Mouse (Mus musculus): ENCODE measurements at regions not wholly inside any gene's neighbourhood (a gene's known extent, or its start where the extent isn't known, plus 50 kb on each side); places are given as distances from the start of the nearest gene placed in this dataset.

DNA sequence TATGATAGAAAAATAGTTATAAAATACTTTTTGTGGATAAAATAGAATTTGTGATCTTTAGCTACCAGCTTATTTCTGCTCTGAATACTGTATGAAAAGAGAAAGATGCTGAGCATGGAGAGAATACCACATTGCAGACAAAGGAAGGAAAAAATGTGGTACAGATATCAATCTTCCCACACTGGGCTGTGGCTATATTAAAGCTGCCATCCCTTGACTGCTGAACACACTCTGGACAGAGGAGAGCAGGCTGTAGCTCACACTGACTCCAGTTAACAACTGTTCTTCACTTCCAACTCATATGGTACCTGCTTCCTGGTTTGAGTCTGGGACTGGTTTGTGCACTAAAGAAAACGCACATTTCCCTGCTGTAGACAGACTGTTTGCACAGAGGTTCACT is 76.7 kb upstream of the Try4 start:
- DNase-seq: no peak
- Histone ChIP-seq H3K4me3 (replicated peaks; ENCODE audit: extremely low read depth, low read depth, low read length) (no peak overlapping the region), H3K4me1 (ENCODE audit: control insufficient read depth, insufficient read depth, low read length) (no peaks in the 10 kb centered on the region)
- no peak for TF ChIP-seq POLR2A (IDR thresholded peaks at IDR 0.05; ENCODE audit: borderline replicate concordance, extremely low read depth, low read depth, low read length)
- TF ChIP-seq CTCF (IDR thresholded peaks at IDR 0.05; ENCODE audit: insufficient read depth, low read length): no peak
- WGBS: 42% methylated on average over 1 of the region's 1 CpGs

- TF ChIP-seq POLR2A (IDR thresholded peaks at IDR 0.05; ENCODE audit: borderline replicate concordance, extremely low read depth, low read depth, low read length) (no peak), CTCF (IDR thresholded peaks at IDR 0.05; ENCODE audit: insufficient read depth, low read length) (no peak)
- no peaks in the 10 kb centered on the region for H3K4me1 ChIP-seq (ENCODE audit: control insufficient read depth, insufficient read depth, low read length)
- 72% methylated on average over 7 of the region's 7 CpGs for WGBS
- no peak for DNase-seq
- no peak overlapping the region for H3K4me3 ChIP-seq (replicated peaks; ENCODE audit: extremely low read depth, low read depth, low read length)
Measured at GRCm38 (mm10) chr6:41218415-41218814, 83.7 kb upstream of the Try4 start.

DNA sequence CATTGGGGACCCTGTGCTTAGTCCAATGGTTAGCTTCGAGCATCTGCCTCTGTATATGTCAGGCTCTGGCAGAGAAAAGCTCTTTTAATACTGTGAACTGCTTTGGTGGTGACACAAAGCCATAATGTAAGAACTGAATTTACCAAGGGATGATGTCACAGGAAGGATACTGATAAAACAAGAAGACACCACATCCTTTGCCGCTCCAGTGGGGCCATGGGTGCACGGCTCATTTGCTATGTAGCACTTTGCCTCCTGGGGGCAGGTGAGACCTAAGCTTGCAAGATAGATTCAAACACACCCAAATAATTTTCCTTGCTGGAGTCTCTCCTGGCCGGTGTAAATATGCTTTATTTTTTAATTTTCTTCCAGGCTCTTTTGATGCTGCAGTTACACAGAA is 86.2 kb upstream of the Try4 start:
- Histone ChIP-seq H3K4me3 (replicated peaks; ENCODE audit: extremely low read depth, low read depth, low read length) (no peak overlapping the region), H3K4me1 (ENCODE audit: control insufficient read depth, insufficient read depth, low read length) (no peaks in the 10 kb centered on the region)
- DNase-seq: no peak
- 77% methylated on average over 4 of the region's 4 CpGs for WGBS
- TF ChIP-seq CTCF (IDR thresholded peaks at IDR 0.05; ENCODE audit: insufficient read depth, low read length) (no peak), POLR2A (IDR thresholded peaks at IDR 0.05; ENCODE audit: borderline replicate concordance, extremely low read depth, low read depth, low read length) (no peak)

- 46% methylated on average over 4 of the region's 4 CpGs for WGBS
- no peak for DNase-seq
- Histone ChIP-seq H3K4me1 (ENCODE audit: control insufficient read depth, insufficient read depth, low read length) (no peaks in the 10 kb centered on the region), H3K4me3 (replicated peaks; ENCODE audit: extremely low read depth, low read depth, low read length) (no peak overlapping the region)
- no peak for TF ChIP-seq CTCF (IDR thresholded peaks at IDR 0.05; ENCODE audit: insufficient read depth, low read length)
- no peak for TF ChIP-seq POLR2A (IDR thresholded peaks at IDR 0.05; ENCODE audit: borderline replicate concordance, extremely low read depth, low read depth, low read length)
Measured at GRCm38 (mm10) chr6:41205864-41206263, 96.2 kb upstream of the Try4 start.

GRCm38 (mm10) chr6:41202882-41203281 is 99.2 kb upstream of the Try4 start:
- Histone ChIP-seq H3K4me3 (replicated peaks; ENCODE audit: extremely low read depth, low read depth, low read length) (no peak overlapping the region), H3K4me1 (ENCODE audit: control insufficient read depth, insufficient read depth, low read length) (no peaks in the 10 kb centered on the region)
- DNase-seq: no peak
- WGBS: 70% methylated on average over 1 of the region's 1 CpGs
- TF ChIP-seq POLR2A (IDR thresholded peaks at IDR 0.05; ENCODE audit: borderline replicate concordance, extremely low read depth, low read depth, low read length): no peak
- no peak for TF ChIP-seq CTCF (IDR thresholded peaks at IDR 0.05; ENCODE audit: insufficient read depth, low read length)

- no peak for DNase-seq
- Histone ChIP-seq H3K4me1 (ENCODE audit: control insufficient read depth, insufficient read depth, low read length) (no peaks in the 10 kb centered on the region), H3K4me3 (replicated peaks; ENCODE audit: extremely low read depth, low read depth, low read length) (no peak overlapping the region)
- WGBS: 71% methylated on average over 2 of the region's 2 CpGs
- TF ChIP-seq POLR2A (IDR thresholded peaks at IDR 0.05; ENCODE audit: borderline replicate concordance, extremely low read depth, low read depth, low read length): no peak
- no peak for TF ChIP-seq CTCF (IDR thresholded peaks at IDR 0.05; ENCODE audit: insufficient read depth, low read length)
Measured at GRCm38 (mm10) chr6:41202302-41202701, 99.8 kb upstream of the Try4 start.

DNA sequence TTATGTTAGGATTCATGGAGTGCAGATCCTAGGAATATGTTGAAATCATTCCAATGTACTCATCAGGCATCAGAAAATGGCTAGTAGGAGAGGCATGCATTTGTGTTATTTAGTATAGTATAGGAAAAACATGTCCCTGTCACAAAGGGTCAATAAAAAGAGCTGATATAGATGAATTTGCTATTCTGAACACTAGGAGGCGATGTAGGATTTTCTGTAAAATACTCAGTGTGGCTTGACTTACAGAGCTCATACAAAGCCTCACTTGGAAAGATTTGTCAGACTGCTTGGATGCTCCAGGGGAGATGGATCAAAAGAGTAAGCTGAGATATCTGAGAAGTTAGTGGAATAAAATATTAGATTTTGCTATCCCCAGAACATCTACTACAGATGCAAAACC is 107.6 kb upstream of the Try4 start:
- DNase-seq: no peak
- no peak overlapping the region for H3K4me3 ChIP-seq (replicated peaks; ENCODE audit: extremely low read depth, low read depth, low read length)
- H3K4me1 ChIP-seq (ENCODE audit: control insufficient read depth, insufficient read depth, low read length): no peaks in the 10 kb centered on the region
- TF ChIP-seq POLR2A (IDR thresholded peaks at IDR 0.05; ENCODE audit: borderline replicate concordance, extremely low read depth, low read depth, low read length): no peak
- TF ChIP-seq CTCF (IDR thresholded peaks at IDR 0.05; ENCODE audit: insufficient read depth, low read length): no peak
- WGBS: 49% methylated on average over 1 of the region's 1 CpGs

- no peak overlapping the region for H3K4me3 ChIP-seq (replicated peaks; ENCODE audit: extremely low read depth, low read depth, low read length)
- H3K4me1 ChIP-seq (ENCODE audit: control insufficient read depth, insufficient read depth, low read length): no peaks in the 10 kb centered on the region
- TF ChIP-seq POLR2A (IDR thresholded peaks at IDR 0.05; ENCODE audit: borderline replicate concordance, extremely low read depth, low read depth, low read length) (no peak), CTCF (IDR thresholded peaks at IDR 0.05; ENCODE audit: insufficient read depth, low read length) (no peak)
- WGBS: 87% methylated on average over 1 of the region's 1 CpGs
- DNase-seq: no peak
Measured at GRCm38 (mm10) chr6:41191734-41192326, 110.2 kb upstream of the Try4 start.

DNA sequence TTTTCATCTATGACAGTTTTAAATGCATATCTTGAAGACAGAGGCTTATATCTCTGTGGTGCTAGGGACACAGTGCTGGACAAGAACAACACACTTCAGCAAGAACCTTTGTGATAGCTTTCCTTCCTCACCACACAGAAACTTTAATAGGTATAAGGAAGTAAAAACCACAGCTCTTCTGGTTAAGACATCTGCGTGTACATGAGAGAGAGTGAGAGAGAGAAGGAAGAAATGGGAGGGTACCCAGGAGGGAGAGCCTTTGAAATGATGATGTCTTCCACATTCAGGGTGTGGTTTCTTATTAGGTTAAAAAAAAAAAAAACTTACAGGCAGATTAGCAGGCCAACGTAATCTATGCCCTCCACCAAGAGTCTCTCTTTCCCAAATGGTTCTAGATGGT is 113.2 kb upstream of the Try4 start:
- H3K4me3 ChIP-seq (replicated peaks; ENCODE audit: extremely low read depth, low read depth, low read length): no peak overlapping the region
- no peak for TF ChIP-seq CTCF (IDR thresholded peaks at IDR 0.05; ENCODE audit: insufficient read depth, low read length)
- TF ChIP-seq POLR2A (IDR thresholded peaks at IDR 0.05; ENCODE audit: borderline replicate concordance, extremely low read depth, low read depth, low read length): no peak
- 56% methylated on average over 2 of the region's 2 CpGs for WGBS
- no peak for DNase-seq
- H3K4me1 ChIP-seq (ENCODE audit: control insufficient read depth, insufficient read depth, low read length): no peaks in the 10 kb centered on the region

GRCm38 (mm10) chr6:41187966-41188365 is 114.1 kb upstream of the Try4 start:
- WGBS: 68% methylated on average over 1 of the region's 1 CpGs
- no peak overlapping the region for H3K4me3 ChIP-seq (replicated peaks; ENCODE audit: extremely low read depth, low read depth, low read length)
- DNase-seq: no peak
- TF ChIP-seq POLR2A (IDR thresholded peaks at IDR 0.05; ENCODE audit: borderline replicate concordance, extremely low read depth, low read depth, low read length) (no peak), CTCF (IDR thresholded peaks at IDR 0.05; ENCODE audit: insufficient read depth, low read length) (no peak)
- no peaks in the 10 kb centered on the region for H3K4me1 ChIP-seq (ENCODE audit: control insufficient read depth, insufficient read depth, low read length)

Measured in lung, adult 2 months (tissue).